Mouse (Mus musculus) ES-Bruce4 (cell line): ENCODE measurements at regions not wholly inside any gene's neighbourhood (a gene's known extent, or its start where the extent isn't known, plus 50 kb on each side); places are given as distances from the start of the nearest gene placed in this dataset.

ENCODE experiments used
- H3K27ac ChIP-seq: 2 replicates; pipeline ENCODE4 v1.5.1; 2012; ENCODE audit warnings: low read length, inconsistent platforms; ENCODE audit not compliant: insufficient read depth
- H3K27me3 ChIP-seq: 2 replicates; pipeline ENCODE4 v1.6.1; 2012; ENCODE audit warnings: mild to moderate bottlenecking, low read length, inconsistent platforms; ENCODE audit not compliant: control insufficient read depth, poor library complexity, insufficient read depth, severe bottlenecking
- H3K36me3 ChIP-seq: 2 replicates; pipeline ENCODE4 v1.6.1; 2012; ENCODE audit warnings: inconsistent platforms, mild to moderate bottlenecking, low read length, moderate library complexity; ENCODE audit not compliant: control insufficient read depth, poor library complexity, insufficient read depth, severe bottlenecking
- H3K4me1 ChIP-seq: one replicate; pipeline ENCODE4 v1.8.1; 2011; ENCODE audit warnings: low read length; ENCODE audit not compliant: control insufficient read depth, insufficient read depth
- H3K4me3 ChIP-seq: 2 replicates; pipeline ENCODE4 v1.5.1; 2011; ENCODE audit warnings: low read depth, mild to moderate bottlenecking, low read length
- H3K9ac ChIP-seq: 2 replicates; pipeline ENCODE4 v1.6.1; 2012; ENCODE audit warnings: low read depth, mild to moderate bottlenecking, inconsistent platforms; ENCODE audit not compliant: poor library complexity, severe bottlenecking
- H3K9me3 ChIP-seq: replicated peaks from 2 replicates; pipeline ENCODE4 v1.6.1; 2012; ENCODE audit warnings: mild to moderate bottlenecking, low read length, inconsistent platforms; ENCODE audit not compliant: control insufficient read depth, poor library complexity, insufficient read depth, severe bottlenecking
- CTCF ChIP-seq: IDR thresholded peaks from one replicate; pipeline ENCODE4 v1.8.1; 2011; ENCODE audit warnings: low read depth, low read length
- EP300 ChIP-seq: IDR thresholded peaks from 2 replicates; pipeline ENCODE4 v1.6.1; 2011; ENCODE audit warnings: low read depth, low read length; ENCODE audit not compliant: insufficient read depth
- POLR2A ChIP-seq: IDR thresholded peaks from one replicate; pipeline ENCODE4 v1.8.1; 2011; ENCODE audit warnings: low read length; ENCODE audit not compliant: insufficient read depth

- 0 out of 2 replicates have a peak, but pooled peaks cover 2% of the 10 kb centered on the region for H3K9me3 ChIP-seq
- no peak for TF ChIP-seq CTCF
- H3K4me3 ChIP-seq: no peak overlapping the region
- H3K27me3 ChIP-seq: no peaks in the 10 kb centered on the region
- no peaks in the 10 kb centered on the region for H3K36me3 ChIP-seq
- H3K4me1 ChIP-seq: no peaks in the 10 kb centered on the region
- H3K9ac ChIP-seq: no peak overlapping the region
- no peak overlapping the region for H3K27ac ChIP-seq
Observed at GRCm38 (mm10) chr2:169041748-169042147, 86.4 kb upstream of the Zfp64 start.

GRCm38 (mm10) chr2:169037975-169038374 is 82.6 kb upstream of the Zfp64 start:
- Histone ChIP-seq H3K27me3 (no peaks in the 10 kb centered on the region), H3K27ac (no peak overlapping the region), H3K9me3 (0 out of 2 replicates have a peak, but pooled peaks cover 2% of the 10 kb centered on the region), H3K4me3 (no peak overlapping the region), H3K4me1 (no peaks in the 10 kb centered on the region), H3K9ac (no peak overlapping the region), H3K36me3 (no peaks in the 10 kb centered on the region)
- TF ChIP-seq POLR2A: no peak
- no peak for TF ChIP-seq EP300
- TF ChIP-seq CTCF: no peak

GRCm38 (mm10) chr2:169037519-169037918 is 82.1 kb upstream of the Zfp64 start:
- no peaks in the 10 kb centered on the region for H3K4me1 ChIP-seq
- H3K27ac ChIP-seq: no peak overlapping the region
- 0 out of 2 replicates have a peak, but pooled peaks cover 2% of the 10 kb centered on the region for H3K9me3 ChIP-seq
- no peaks in the 10 kb centered on the region for H3K36me3 ChIP-seq
- H3K27me3 ChIP-seq: no peaks in the 10 kb centered on the region
- H3K9ac ChIP-seq: no peak overlapping the region
- no peak overlapping the region for H3K4me3 ChIP-seq
- TF ChIP-seq CTCF (no peak), POLR2A (no peak), EP300 (no peak)

GRCm38 (mm10) chr2:169035315-169035714 is 79.9 kb upstream of the Zfp64 start:
- no peaks in the 10 kb centered on the region for H3K9me3 ChIP-seq

GRCm38 (mm10) chr2:169033997-169034396 is 78.6 kb upstream of the Zfp64 start:
- Histone ChIP-seq H3K27ac (no peak overlapping the region), H3K9me3 (no peaks in the 10 kb centered on the region), H3K4me1 (no peaks in the 10 kb centered on the region), H3K36me3 (no peaks in the 10 kb centered on the region), H3K4me3 (peak overlapping the region; percentile 16; the same call in 1 of the 2 replicates), H3K9ac (no peak overlapping the region), H3K27me3 (no peaks in the 10 kb centered on the region)
- TF ChIP-seq EP300 (no peak), POLR2A (no peak), CTCF (no peak)

More at GRCm38 (mm10) chr2:169035315-169035714, 79.9 kb upstream of the Zfp64 start:
- no peaks in the 10 kb centered on the region for H3K4me1 ChIP-seq
- TF ChIP-seq EP300 (no peak), CTCF (peak; percentile 64), POLR2A (no peak)
- H3K36me3 ChIP-seq: no peaks in the 10 kb centered on the region
- H3K27ac ChIP-seq: no peak overlapping the region
- no peak overlapping the region for H3K9ac ChIP-seq
- H3K4me3 ChIP-seq: no peak overlapping the region
- H3K27me3 ChIP-seq: no peaks in the 10 kb centered on the region

- H3K36me3 ChIP-seq: no peaks in the 10 kb centered on the region
- no peak overlapping the region for H3K27ac ChIP-seq
- no peak overlapping the region for H3K9ac ChIP-seq
- H3K4me3 ChIP-seq: no peak overlapping the region
- H3K9me3 ChIP-seq: no peaks in the 10 kb centered on the region
- H3K4me1 ChIP-seq: no peaks in the 10 kb centered on the region
- TF ChIP-seq CTCF (no peak), POLR2A (no peak)
- H3K27me3 ChIP-seq: no peaks in the 10 kb centered on the region
Observed at GRCm38 (mm10) chr2:169033181-169033580, 77.8 kb upstream of the Zfp64 start.
